Mouse (Mus musculus) forebrain, embryonic 14.5 days (tissue): ENCODE measurements around the gene Josd2. TPM values are rescaled to one million over a fixed set of nuclear protein-coding genes. Genes with fewer than 3 reads are reported as not detected.
A peak's percentile ranks its signal among the peaks of the same experiment; 100 is the strongest.

Experiments used
- ATAC-seq: fragments of 200-750 bp; cut with Nextera tagmentation; 2 replicates; pipeline ENCODE4 v1.8.0; 2017; ENCODE audit warnings: mild to moderate bottlenecking, moderate library complexity
- DNase-seq: peaks from one replicate; pipeline ENCODE4 v3.0.0-alpha.2; 2015; ENCODE audit warnings: low spot score
- H3K27ac ChIP-seq: fragments of 300-500 bp; sonication (generic); 2 replicates; pipeline ENCODE4 v1.5.1; 2014; ENCODE audit warnings: low read depth, mild to moderate bottlenecking, control low read depth, low read length, moderate library complexity
- H3K27me3 ChIP-seq: fragments of 300-500 bp; sonication (generic); replicated peaks from 2 replicates; pipeline ENCODE4 v1.6.1; 2014; ENCODE audit warnings: low read length, control low read depth, mixed read lengths; ENCODE audit not compliant: control insufficient read depth, insufficient read depth
- H3K36me3 ChIP-seq: fragments of 300-500 bp; sonication (generic); 2 replicates; pipeline ENCODE4 v1.6.1; 2014; ENCODE audit warnings: low read length, control low read depth; ENCODE audit not compliant: control insufficient read depth, insufficient read depth
- H3K4me1 ChIP-seq: fragments of 300-500 bp; sonication (generic); 2 replicates; pipeline ENCODE4 v1.6.1; 2014; ENCODE audit warnings: antibody characterized with exemption, low read length, control low read depth; ENCODE audit not compliant: control insufficient read depth, insufficient read depth
- H3K4me2 ChIP-seq: fragments of 300-500 bp; sonication (generic); 2 replicates; pipeline ENCODE4 v1.6.1; 2014; ENCODE audit warnings: mild to moderate bottlenecking, control low read depth, low read length
- H3K4me3 ChIP-seq: fragments of 300-500 bp; sonication (generic); 2 replicates; pipeline ENCODE4 v1.5.1; 2014; ENCODE audit warnings: low read depth, low read length, control low read depth
- H3K9ac ChIP-seq: fragments of 300-500 bp; sonication (generic); 2 replicates; pipeline ENCODE4 v1.6.1; 2014; ENCODE audit warnings: mild to moderate bottlenecking, low read length, control low read depth, moderate library complexity
- H3K9me3 ChIP-seq: fragments of 300-500 bp; sonication (generic); replicated peaks from 2 replicates; pipeline ENCODE4 v1.6.1; 2016; ENCODE audit warnings: low read length, control low read depth, mixed read lengths; ENCODE audit not compliant: control insufficient read depth
- WGBS: fragments of 180-500 bp; shearing (Covaris S2); extraction: QIAGEN DNeasy Blood & Tissue Kit; methylation state at CpG from one replicate; pipeline ENCODE4 v1.1.7; 2014; 5-methylcytosine and 5-hydroxymethylcytosine counted together
- polyA plus RNA-seq: library from polyadenylated mRNA; unstranded; fragments of >200 nt; fragmentation: Nextera tagmentation; extraction: Ambion mirVana; gene quantifications from 2 replicates; pipeline ENCODE4 v1.2.1, GENCODE M21; 2014

Josd2 gene
- 49.3 and 50.5 TPM in 2 replicates for polyA plus RNA-seq

DNA sequence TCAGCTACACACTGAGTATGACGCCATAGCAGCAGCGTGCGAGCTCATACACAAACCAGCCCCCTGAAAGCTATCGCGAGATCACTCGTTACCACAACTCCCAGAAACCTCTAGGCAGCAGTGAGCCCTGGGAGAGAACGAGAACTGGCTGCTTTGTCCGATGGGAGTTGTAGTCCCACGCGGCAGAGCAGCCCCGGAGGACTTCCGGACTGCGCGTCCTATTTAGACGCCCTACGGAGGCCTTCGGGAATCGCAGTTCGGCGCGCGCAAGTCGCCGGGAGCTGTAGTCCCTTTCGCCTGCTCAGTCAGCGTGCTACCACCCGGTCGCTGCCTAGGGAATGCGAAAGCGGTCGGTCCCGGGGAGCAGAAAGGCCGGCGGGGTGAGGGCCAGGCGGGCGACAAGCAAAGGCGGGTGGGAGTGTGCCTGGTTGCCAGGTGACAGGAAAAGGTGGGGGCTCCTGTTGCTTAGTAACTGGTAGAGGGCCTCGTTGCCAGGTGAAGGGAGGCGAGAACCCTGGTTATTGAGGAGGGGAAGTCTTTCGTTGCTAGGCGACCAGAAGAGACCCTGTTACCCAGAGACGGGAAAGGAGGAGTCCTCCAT lies at the start of gene Josd2:
Gene Josd2, plus strand, starts transcription at position 170 of the 601 bp plus-strand sequence.
- Histone ChIP-seq H3K9ac (peak within 1 kb of the TSS; percentile 54), H3K4me3 (peak within 1 kb of the TSS; percentile 40), H3K9me3 (no peaks in the 10 kb centered on the region), H3K36me3 (peaks cover 13% of the 10 kb centered on the region), H3K4me2 (peak within 1 kb of the TSS; percentile 56), H3K27me3 (no peaks in the 10 kb centered on the region), H3K4me1 (peaks cover 29% of the 10 kb centered on the region), H3K27ac (peak within 1 kb of the TSS; percentile 81)
- WGBS, result under 1% methylated on average over 42 of the region's 42 CpGs
- DNase-seq, result peak; percentile 99
- ATAC-seq, result peak; percentile 96

DNA sequence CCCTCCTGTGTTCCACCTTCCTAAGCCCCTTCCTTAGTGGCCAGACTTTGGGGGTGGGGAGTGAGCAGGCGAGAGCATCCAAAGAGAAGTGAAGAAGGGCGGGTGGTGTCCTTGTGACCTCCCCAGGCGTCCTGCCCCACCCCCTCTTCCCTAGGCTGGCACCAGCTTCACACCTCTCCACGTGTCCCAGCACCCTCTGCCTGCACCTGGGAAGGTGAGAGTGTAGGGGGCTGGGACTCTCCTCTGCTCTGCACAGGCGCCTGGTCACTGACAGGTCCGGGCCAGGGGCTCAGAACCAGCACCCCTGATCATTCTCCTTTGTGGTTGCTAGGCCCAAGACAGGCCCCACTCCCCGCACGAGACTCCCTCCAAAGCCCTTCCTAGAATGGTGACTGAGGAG lies 40.1 kb upstream of the Josd2 start:
- no peaks in the 10 kb centered on the region for H3K36me3 ChIP-seq
- WGBS, result 18% methylated on average over 8 of the region's 8 CpGs
- ATAC-seq (peak; percentile 6), DNase-seq (no peak)
- peak overlapping the region; percentile 74 for H3K4me3 ChIP-seq
- no peaks in the 10 kb centered on the region for H3K27me3 ChIP-seq
- no peaks in the 10 kb centered on the region for H3K9me3 ChIP-seq
- peaks cover 26% of the 10 kb centered on the region for H3K4me1 ChIP-seq
- peak overlapping the region; percentile 100 for H3K27ac ChIP-seq
- H3K9ac ChIP-seq, result peak overlapping the region; percentile 58
- peak overlapping the region; percentile 52 for H3K4me2 ChIP-seq

DNA sequence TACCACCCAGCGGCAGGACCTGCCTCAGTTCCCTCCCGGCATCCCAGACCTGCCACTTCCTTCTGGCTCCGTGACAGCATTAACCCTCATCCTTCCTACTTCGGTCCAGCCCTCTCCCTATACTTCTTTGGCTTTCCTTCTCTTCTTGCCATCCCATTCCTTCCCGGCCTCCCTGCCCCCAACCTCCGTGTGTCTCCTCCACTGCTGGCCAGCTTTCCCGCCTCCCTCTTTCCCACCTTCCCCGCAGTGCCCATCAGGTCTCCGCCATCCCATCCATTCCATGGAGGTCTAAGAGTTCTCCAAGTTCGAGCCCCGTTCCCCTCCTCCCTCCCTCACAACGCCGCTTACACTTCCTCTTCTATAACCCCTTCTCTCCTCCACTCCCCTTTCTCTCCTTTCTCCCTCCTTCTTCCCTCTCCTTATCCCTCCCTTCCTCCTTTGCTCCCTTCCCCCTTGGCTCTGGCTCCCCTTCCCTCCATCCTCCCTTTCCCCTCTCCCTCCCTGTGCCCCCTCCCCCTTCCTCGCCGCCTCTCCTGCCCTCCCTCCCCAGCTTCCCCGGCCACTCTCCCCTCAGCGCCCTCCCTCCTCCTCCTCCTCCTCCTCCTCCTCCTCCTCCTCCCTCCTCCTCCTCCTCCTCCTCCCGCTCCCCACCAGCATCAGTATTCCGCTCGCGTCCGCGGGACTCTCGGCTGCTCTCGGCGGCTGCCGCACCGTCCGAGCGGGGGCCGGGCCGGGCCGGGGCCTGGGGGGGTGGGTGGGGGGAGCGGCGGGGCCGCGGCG lies 39.4 kb upstream of the Josd2 start:
- Histone ChIP-seq H3K4me2 (peak overlapping the region; percentile 94), H3K4me3 (peak overlapping the region; percentile 74), H3K27ac (peak overlapping the region; percentile 100), H3K9ac (peak overlapping the region; percentile 97), H3K27me3 (no peaks in the 10 kb centered on the region), H3K36me3 (no peaks in the 10 kb centered on the region), H3K4me1 (peaks cover 26% of the 10 kb centered on the region), H3K9me3 (no peaks in the 10 kb centered on the region)
- WGBS, result under 1% methylated on average over 16 of the region's 38 CpGs
- ATAC-seq, result peak; percentile 29
- peak; percentile 86 for DNase-seq

DNA sequence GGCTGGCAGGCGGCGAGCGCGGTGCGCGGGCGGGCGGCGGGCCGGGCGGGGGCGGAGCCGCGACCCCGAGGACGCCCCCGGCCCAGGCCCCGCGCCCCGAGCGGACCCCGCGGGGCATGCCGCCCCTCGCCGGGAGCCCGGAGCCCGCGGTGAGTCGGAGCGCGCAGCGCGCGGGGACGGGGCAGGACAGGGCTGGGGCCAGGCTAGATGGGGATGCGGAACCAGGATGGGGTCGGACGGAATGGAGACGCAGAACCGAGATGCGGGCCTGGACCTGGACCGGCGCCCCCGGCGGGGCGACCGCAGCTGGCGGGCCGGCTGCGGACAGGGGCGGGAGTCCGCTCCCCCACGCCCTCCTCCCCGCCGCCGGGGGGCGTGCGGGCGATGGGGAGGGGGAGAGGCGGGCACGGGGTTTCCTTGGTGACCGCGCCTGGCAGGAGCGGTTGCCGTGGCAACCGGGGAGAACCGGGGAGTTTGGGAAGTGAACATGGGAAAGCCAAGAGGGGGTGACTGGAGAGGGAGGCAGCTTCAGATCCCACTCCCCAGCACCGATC lies 38.7 kb upstream of the Josd2 start, which contains the start of gene Lrrc4b:
Gene Lrrc4b, plus strand, starts transcription at position 51 of the 554 bp plus-strand sequence.
- H3K4me1 ChIP-seq, result peaks cover 26% of the 10 kb centered on the region
- peak within 1 kb of the TSS; percentile 100 for H3K27ac ChIP-seq
- peak within 1 kb of the TSS; percentile 97 for H3K9ac ChIP-seq
- H3K4me3 ChIP-seq, result peak within 1 kb of the TSS; percentile 74
- ATAC-seq (peak; percentile 67), DNase-seq (peak; percentile 95)
- H3K9me3 ChIP-seq, result no peaks in the 10 kb centered on the region
- H3K36me3 ChIP-seq, result 0 out of 2 replicates have a peak, but pooled peaks cover 3% of the 10 kb centered on the region
- peak within 1 kb of the TSS; percentile 94 for H3K4me2 ChIP-seq
- no peaks in the 10 kb centered on the region for H3K27me3 ChIP-seq
- 1% methylated on average over 38 of the region's 69 CpGs for WGBS

DNA sequence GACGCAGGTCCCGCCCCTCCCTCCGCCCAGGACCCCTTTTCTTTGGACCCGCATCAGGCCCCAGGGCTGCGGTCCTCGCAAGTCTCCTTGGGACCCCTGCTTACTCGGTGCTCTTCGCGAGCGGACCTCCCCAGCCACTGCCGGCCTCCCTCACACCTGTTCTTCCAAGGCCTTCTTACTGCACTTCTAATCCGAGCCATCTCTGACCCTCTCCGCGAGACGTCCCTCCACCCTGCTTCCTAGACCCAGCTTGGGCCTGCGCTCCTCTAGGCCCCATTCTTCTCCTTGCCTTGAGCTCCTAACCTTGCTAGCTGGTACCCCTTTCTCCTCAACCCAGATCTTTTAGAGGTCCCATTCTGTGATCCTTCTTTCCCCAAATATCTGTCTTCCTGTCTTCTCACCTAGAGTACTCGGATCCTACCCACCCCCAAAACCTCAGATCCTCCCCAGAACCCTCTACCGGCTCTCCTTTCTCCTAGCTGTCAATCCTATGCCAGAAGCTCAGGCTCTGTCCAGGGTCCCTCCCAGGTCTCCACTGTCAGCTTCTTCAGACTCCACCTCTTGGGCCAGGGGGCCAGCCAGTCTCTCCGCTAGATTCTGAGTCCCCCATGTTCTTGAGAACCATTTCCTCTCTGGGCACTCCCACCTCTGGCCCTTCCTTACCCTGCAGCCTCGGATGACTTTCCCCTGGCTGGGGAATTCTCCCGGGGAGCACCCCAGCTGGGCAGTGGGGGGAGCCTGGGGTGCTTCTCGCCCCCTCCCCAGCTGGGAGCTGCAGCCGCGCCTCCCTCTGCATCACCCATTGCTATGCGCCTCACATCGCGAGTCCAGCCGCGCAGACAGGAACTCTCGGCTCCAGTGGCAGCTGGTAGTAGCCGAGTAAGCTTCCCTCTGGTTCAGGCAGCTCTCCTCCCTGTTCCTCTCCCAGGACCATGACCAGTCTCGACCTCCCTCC lies 38.0 kb upstream of the Josd2 start:
- DNase-seq (peak; percentile 61), ATAC-seq (peak; percentile 28)
- 2% methylated on average over 28 of the region's 32 CpGs for WGBS
- H3K9ac ChIP-seq, result peak overlapping the region; percentile 97
- H3K4me1 ChIP-seq, result peaks cover 26% of the 10 kb centered on the region
- H3K36me3 ChIP-seq, result peaks cover 8% of the 10 kb centered on the region; the same call in 1 of the 2 replicates
- peak overlapping the region; percentile 94 for H3K4me2 ChIP-seq
- no peaks in the 10 kb centered on the region for H3K27me3 ChIP-seq
- H3K27ac ChIP-seq, result peak overlapping the region; percentile 100
- H3K9me3 ChIP-seq, result no peaks in the 10 kb centered on the region
- peak overlapping the region; percentile 74 for H3K4me3 ChIP-seq

DNA sequence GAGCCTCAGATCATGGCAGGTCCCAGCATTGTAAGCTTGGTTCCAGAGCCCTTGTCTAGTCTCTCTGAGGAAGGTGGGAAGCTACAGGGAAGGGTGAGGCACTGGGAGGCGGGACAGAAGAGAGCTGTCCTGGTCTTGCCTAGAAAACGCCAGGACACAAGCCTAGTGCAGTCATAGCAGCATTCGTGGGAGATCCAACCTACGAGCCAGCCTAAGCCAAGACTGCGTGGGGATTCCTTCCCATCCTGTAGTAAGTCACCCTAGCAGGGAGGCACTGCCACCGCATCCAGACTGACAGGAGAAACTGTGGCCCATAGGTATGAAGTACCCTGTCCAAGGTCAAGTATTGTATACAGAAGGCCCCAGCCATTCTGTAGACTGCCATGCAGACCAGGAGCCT lies 35.2 kb upstream of the Josd2 start:
- WGBS, result 77% methylated on average over 6 of the region's 6 CpGs
- H3K27ac ChIP-seq, result no peak overlapping the region

DNA sequence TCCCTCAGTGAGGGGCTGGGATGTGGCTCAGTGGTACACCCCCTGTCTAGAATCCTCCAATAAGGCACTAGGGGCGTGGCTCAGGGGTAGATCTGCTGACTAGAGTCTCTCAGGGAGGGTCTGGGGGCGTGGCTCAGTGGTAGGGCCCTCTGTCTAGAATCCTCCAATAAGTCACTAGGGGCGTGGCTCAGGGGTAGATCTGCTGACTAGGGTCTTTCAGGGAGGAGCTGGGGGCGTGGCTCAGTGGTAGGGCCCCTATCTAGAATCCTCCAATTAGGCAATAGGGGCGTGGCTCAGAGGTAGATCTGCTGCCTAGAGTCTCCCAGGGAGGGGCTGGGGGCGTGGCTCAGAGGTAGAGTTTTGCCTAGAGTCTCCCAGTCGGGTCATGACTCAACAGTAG lies 34.4 kb upstream of the Josd2 start:
- no peak overlapping the region for H3K9ac ChIP-seq
- ATAC-seq (peak; percentile 42), DNase-seq (peak; percentile 82)
- no peaks in the 10 kb centered on the region for H3K9me3 ChIP-seq
- no peak overlapping the region for H3K4me3 ChIP-seq
- H3K4me1 ChIP-seq, result peaks cover 21% of the 10 kb centered on the region
- 9% methylated on average over 7 of the region's 7 CpGs for WGBS
- H3K27me3 ChIP-seq, result no peaks in the 10 kb centered on the region
- H3K27ac ChIP-seq, result no peak overlapping the region
- H3K36me3 ChIP-seq, result peaks cover 9% of the 10 kb centered on the region; the same call in 1 of the 2 replicates
- H3K4me2 ChIP-seq, result no peak overlapping the region

More for the DNA sequence above, 35.2 kb upstream of the Josd2 start:
- no peak for DNase-seq
- H3K9me3 ChIP-seq, result no peaks in the 10 kb centered on the region
- no peak overlapping the region for H3K9ac ChIP-seq
- H3K4me1 ChIP-seq, result peaks cover 24% of the 10 kb centered on the region
- H3K4me3 ChIP-seq, result no peak overlapping the region
- H3K4me2 ChIP-seq, result no peak overlapping the region
- H3K27me3 ChIP-seq, result no peaks in the 10 kb centered on the region
- no peak for ATAC-seq
- H3K36me3 ChIP-seq, result peaks cover 9% of the 10 kb centered on the region; the same call in 1 of the 2 replicates

DNA sequence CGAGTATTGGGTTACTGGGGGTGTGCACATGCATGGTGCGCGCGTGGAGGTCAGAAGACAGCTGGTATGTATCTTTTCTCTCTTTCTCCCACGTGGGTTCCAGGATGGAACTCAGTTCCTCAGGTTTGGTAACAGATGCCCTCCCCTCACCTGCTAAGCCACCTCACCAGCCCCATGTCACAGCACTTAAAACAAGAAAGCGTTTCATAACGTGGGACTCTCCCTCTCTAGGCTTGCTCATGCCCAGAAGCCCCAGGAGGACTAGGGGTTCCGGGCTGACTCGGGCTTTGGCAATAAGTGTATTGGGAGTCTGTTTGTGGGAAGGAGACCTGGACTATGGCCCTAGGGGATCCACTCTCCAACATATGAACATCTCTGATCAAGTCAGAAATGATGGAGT lies 33.7 kb upstream of the Josd2 start:
- no peak overlapping the region for H3K27ac ChIP-seq
- WGBS, result 81% methylated on average over 9 of the region's 9 CpGs
- no peak overlapping the region for H3K9ac ChIP-seq
- peaks cover 21% of the 10 kb centered on the region for H3K4me1 ChIP-seq
- DNase-seq (no peak), ATAC-seq (no peak)
- H3K36me3 ChIP-seq, result peaks cover 9% of the 10 kb centered on the region; the same call in 1 of the 2 replicates
- no peaks in the 10 kb centered on the region for H3K27me3 ChIP-seq
- H3K4me3 ChIP-seq, result no peak overlapping the region
- no peak overlapping the region for H3K4me2 ChIP-seq
- no peaks in the 10 kb centered on the region for H3K9me3 ChIP-seq
